Mouse (Mus musculus) adrenal gland, adult 2 months (tissue): ENCODE measurements around the gene Hapln2. TPM values are rescaled to one million over a fixed set of nuclear protein-coding genes. Genes with fewer than 3 reads are reported as not detected.
A peak's percentile ranks its signal among the peaks of the same experiment; 100 is the strongest.

Experiments used
- DNase-seq: peaks from one replicate; pipeline ENCODE4 v3.0.0; 2021
- long read RNA-seq: library from polyadenylated mRNA; stranded (forward); transcript quantifications from one replicate; pipeline ENCODE4 v2.0.0, GENCODE M21; 2021
- polyA plus RNA-seq: library from polyadenylated mRNA; depleted of rRNA; stranded (reverse); fragments of >200 nt; gene quantifications from 2 replicates; pipeline ENCODE4 v1.2.3, GENCODE M21; 2012; rRNA removed
- total RNA-seq, 2 experiments: library from RNA; stranded (reverse); gene quantifications; 2 replicates each; pipeline ENCODE4 v1.2.3; 2021

The Hapln2 gene
- total RNA-seq (not detected), polyA plus RNA-seq (0.65 TPM in 1 of 2 replicates, not detected in the other)
- long read RNA-seq: 0 reads

GRCm38 (mm10) chr3:88027434-88028186, at the start of gene Hapln2:
Gene Hapln2 (minus strand): TSS chr3:88027583.
- no peak for DNase-seq

DNA sequence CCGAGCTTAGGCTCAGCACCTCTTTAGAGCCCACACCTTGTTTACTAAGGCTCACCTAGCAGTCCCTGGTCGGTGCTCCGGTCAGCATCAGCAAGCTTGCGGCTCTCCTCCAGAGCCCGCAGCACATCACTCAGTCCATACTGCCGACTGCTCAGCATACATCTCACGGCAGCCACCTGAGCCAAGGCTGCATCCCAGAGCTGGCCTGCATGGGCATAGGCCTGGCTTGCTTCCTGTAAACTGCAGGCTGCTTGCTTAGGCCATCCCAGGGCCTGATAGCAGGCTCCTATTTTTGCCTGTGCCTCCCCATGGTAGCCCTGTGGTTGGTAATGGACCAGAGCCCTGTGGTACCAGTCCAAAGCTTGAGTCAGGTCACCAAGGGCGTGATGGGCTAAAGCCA, 47.4 kb upstream of the Hapln2 start:
- DNase-seq: no peak

GRCm38 (mm10) chr3:88074351-88074750, 47.0 kb upstream of the Hapln2 start:
- DNase-seq: no peak

DNA sequence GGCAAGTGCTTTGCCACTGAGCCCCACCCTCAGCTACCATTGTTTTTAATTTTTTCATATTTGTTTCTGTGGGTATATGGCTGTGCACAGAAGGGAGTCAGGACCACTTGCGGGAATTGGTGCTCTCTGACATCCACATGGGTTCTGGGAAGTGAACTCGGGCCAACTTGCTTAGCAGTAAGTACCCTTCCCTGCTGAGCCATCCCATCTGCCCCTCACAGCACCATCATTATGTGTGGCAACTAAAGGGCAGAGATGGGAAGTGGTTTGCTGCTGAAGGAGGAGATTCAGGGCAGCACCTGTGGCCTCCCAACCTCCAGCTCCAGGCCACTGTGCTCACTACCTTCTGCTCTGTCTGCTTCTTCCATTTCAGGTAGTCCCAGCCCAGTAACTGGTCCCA, 46.2 kb upstream of the Hapln2 start:
- no peak for DNase-seq

- DNase-seq: peak; percentile 87
Measured at GRCm38 (mm10) chr3:88071783-88072182, 44.4 kb upstream of the Hapln2 start.

DNA sequence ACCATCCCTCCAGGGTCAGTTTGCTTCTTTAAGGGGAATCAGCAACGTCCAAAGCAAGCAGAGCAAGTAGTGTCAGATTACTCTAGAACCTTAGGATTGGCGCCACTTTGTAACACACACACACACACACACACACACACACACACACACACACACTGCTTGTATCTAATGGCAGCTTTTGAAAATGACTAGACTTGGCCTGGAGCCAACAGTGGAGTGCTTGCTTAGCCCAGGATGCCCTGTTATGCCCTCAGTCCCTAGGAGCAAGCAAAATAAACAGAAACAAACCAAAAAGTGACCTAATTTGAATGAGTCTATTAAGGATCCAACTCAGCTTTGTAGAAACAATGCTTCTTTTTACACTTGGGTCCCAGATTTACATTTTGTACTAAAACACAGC, 41.0 kb upstream of the Hapln2 start:
- DNase-seq: no peak

DNA sequence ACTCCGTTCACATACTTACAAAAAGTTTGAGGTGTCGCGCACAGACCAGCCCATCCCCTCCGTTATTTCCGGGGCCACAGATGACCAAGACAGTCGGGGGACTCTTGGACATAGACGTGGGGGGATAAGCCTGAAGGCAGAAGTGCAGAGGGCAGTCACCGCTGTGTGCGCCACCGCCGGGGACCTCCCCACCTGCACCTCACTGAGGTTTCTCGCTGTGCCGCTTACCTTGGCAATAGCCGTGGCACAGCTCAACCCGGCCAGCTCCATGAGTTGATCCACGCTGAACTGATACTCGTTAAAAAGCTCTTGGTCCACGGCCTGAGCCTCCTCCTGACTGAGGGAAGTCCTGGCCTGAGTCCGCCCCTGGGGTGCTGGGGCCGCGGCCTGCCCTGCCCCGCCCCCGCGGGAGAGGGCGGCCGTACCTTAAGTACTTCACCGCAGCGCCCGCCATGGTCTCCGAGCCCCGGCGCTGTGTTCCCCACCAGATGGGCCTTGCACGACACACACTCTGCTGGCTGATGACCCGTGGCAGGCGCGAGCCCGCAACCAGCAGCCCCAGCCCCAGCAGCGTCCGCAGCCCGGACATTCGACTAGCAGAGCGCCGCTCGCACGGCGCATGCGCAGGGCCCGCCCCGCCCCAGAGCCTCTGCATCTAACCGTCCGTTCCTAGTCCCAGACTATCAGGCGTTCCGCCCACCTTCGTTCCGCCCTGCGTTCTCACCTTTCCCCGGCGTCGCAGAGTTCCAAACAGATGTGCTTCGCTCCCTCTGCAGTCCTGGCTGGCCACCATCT, 30.7 kb upstream of the Hapln2 start, which contains the start of gene Naxe:
Gene Naxe (minus strand): TSS at position 594 of the 795 bp plus-strand sequence.
- DNase-seq: peak; percentile 92

- DNase-seq: no peak
Measured at GRCm38 (mm10) chr3:88057030-88057429, 29.6 kb upstream of the Hapln2 start.

GRCm38 (mm10) chr3:88049532-88049931, 22.1 kb upstream of the Hapln2 start:
- no peak for DNase-seq

- DNase-seq: peak; percentile 91
Measured at GRCm38 (mm10) chr3:88042661-88043421, 15.5 kb upstream of the Hapln2 start, which contains the start of gene Gpatch4. Gene Gpatch4 (plus strand): TSS chr3:88043108.

- DNase-seq: no peak
Measured at GRCm38 (mm10) chr3:88035561-88036293, 8.3 kb upstream of the Hapln2 start.

DNA sequence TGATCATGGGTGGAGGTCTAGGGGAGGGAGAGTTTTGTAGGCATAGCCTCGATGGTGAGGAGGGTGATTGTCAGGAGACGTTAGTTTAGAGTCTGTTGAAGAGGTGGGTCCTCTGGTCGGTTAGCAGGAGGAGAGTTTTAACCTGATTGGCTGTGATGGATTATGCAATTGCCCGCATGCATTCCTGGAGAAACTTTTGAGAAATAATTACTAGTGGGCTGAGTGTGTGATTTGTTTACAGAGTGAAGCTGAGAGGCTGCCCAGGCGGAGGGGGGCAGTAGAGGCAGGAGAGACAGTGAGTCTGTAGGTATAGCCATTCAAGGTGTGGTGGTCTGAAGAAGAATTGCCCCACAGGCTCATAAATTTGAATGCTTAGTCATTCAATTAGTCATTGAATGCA, 6.1 kb upstream of the Hapln2 start:
- DNase-seq: no peak

GRCm38 (mm10) chr3:88030608-88031395, 3.4 kb upstream of the Hapln2 start:
- DNase-seq: peak; percentile 67

DNA sequence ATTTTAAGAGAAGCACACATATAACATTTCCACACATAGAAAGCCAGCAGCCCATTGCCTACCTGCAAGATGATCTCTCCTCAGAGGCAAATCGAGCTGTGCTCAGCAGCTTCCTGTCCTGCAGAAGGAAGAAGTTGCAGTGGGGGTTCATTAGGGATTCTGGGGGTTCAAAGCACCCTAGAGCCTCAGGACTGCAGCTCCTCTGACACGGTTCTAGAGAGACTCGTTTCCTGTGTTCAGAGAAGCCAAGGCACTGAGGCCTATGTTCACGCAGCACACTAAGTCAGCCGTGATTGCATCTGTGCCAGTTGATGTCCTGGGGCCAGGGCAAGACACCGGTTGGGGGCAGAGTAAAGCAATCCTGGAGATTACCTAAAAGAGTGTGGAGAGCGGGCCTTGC, 560 bp downstream of the Hapln2 start:
- no peak for DNase-seq

- DNase-seq: no peak
Measured at GRCm38 (mm10) chr3:88023192-88024074, 4.0 kb downstream of the Hapln2 start.

DNA sequence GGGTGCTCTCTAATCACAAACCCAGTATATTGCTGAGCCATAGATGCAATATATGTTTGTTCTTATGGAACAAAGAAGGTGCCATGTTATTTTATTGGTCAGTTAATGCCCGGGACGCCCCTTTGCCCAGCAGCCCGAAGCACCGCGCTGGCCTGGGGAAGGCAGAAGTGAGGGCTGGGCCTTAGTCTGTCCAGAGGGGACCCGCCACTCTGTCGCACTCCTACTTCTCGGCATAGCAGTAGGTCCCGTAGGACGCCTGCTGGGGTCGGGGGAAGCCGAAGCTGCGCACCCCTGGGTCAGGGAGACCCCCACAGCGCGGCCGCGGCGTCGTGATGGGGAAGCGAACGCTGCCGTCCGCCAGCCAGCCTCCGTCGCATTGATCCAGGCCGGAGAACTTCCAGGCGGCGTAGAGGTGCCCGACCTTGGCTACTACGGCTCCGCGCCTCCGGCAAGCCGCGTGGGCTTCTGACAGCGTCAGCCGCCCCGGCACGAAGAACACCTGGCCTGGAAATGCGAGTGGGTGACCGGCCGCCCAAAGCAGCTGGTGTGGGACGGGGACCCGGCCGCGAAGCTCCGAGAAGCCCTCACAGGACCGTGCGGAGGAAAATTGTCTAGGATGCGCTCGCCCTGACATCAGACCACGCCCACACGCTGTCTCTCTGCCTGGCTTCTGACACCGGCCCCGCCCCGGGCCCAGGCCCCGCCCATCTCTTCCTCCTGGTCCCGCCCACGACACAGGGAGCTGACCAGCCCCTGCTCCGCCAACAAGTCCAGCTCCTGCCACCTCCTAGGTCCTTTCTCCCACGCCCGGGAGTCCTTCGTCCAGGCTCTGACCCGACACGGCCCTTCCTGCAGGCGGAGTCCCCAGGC, 4.8 kb downstream of the Hapln2 start:
- DNase-seq: peak; percentile 98

GRCm38 (mm10) chr3:88010634-88011265, 16.6 kb downstream of the Hapln2 start:
- no peak for DNase-seq
